Mouse (Mus musculus): ENCODE measurements around the gene Ccl6. TPM values are rescaled to one million over a fixed set of nuclear protein-coding genes. Genes with fewer than 3 reads are reported as not detected.

Gene Ccl6
- polyA plus RNA-seq (2012) = 0.23 TPM in 1 of 2 replicates, not detected in the other

GRCm38 (mm10) chr11:83592853-83593252 lies at the start of gene Ccl6:
Ccl6 (minus strand) TSS chr11:83593087.
- H3K36me3 ChIP-seq (ENCODE audit: control insufficient read depth) = no peaks in the 10 kb centered on the region
- H3K27me3 ChIP-seq (ENCODE audit: control insufficient read depth) = no peaks in the 10 kb centered on the region
- TF ChIP-seq TAL1 (IDR thresholded peaks at IDR 0.05; ENCODE audit: low read length) (no peak), GATA1 (IDR thresholded peaks at IDR 0.05; ENCODE audit: low read length) (no peak)
- no peaks in the 10 kb centered on the region for H3K9me3 ChIP-seq (ENCODE audit: control insufficient read depth, low read length)
- H3K4me1 ChIP-seq (ENCODE audit: control insufficient read depth) = no peaks in the 10 kb centered on the region
- H3K4me3 ChIP-seq (replicated peaks) = no peak within 1 kb of the TSS

GRCm38 (mm10) chr11:83641216-83641615 lies 48.3 kb upstream of the Ccl6 start:
- no peak for TF ChIP-seq GATA1 (IDR thresholded peaks at IDR 0.05; ENCODE audit: low read length)
- no peak for TF ChIP-seq TAL1 (IDR thresholded peaks at IDR 0.05; ENCODE audit: low read length)
- H3K9me3 ChIP-seq (ENCODE audit: control insufficient read depth, low read length) = no peaks in the 10 kb centered on the region
- no peaks in the 10 kb centered on the region for H3K27me3 ChIP-seq (ENCODE audit: control insufficient read depth)
- H3K4me3 ChIP-seq (replicated peaks) = no peak overlapping the region
- no peaks in the 10 kb centered on the region for H3K36me3 ChIP-seq (ENCODE audit: control insufficient read depth)
- H3K4me1 ChIP-seq (ENCODE audit: control insufficient read depth) = no peaks in the 10 kb centered on the region

GRCm38 (mm10) chr11:83640141-83640540 lies 47.3 kb upstream of the Ccl6 start:
- Histone ChIP-seq H3K27me3 (ENCODE audit: control insufficient read depth) (no peaks in the 10 kb centered on the region), H3K9me3 (ENCODE audit: control insufficient read depth, low read length) (no peaks in the 10 kb centered on the region), H3K4me1 (ENCODE audit: control insufficient read depth) (no peaks in the 10 kb centered on the region), H3K36me3 (ENCODE audit: control insufficient read depth) (no peaks in the 10 kb centered on the region), H3K4me3 (replicated peaks) (no peak overlapping the region)
- TF ChIP-seq TAL1 (IDR thresholded peaks at IDR 0.05; ENCODE audit: low read length) (no peak), GATA1 (IDR thresholded peaks at IDR 0.05; ENCODE audit: low read length) (no peak)

GRCm38 (mm10) chr11:83639533-83639932 lies 46.6 kb upstream of the Ccl6 start:
- Histone ChIP-seq H3K27me3 (ENCODE audit: control insufficient read depth) (no peaks in the 10 kb centered on the region), H3K4me3 (replicated peaks) (no peak overlapping the region), H3K36me3 (ENCODE audit: control insufficient read depth) (no peaks in the 10 kb centered on the region), H3K4me1 (ENCODE audit: control insufficient read depth) (no peaks in the 10 kb centered on the region), H3K9me3 (ENCODE audit: control insufficient read depth, low read length) (no peaks in the 10 kb centered on the region)
- TF ChIP-seq TAL1 (IDR thresholded peaks at IDR 0.05; ENCODE audit: low read length) = no peak

- no peak for TF ChIP-seq TAL1 (IDR thresholded peaks at IDR 0.05; ENCODE audit: low read length)
- TF ChIP-seq GATA1 (IDR thresholded peaks at IDR 0.05; ENCODE audit: low read length) = no peak
- no peaks in the 10 kb centered on the region for H3K36me3 ChIP-seq (ENCODE audit: control insufficient read depth)
Observed at GRCm38 (mm10) chr11:83638934-83639333, 46.0 kb upstream of the Ccl6 start.

GRCm38 (mm10) chr11:83636742-83637235 lies 43.9 kb upstream of the Ccl6 start:
- no peak for TF ChIP-seq TAL1 (IDR thresholded peaks at IDR 0.05; ENCODE audit: low read length)
- no peak for TF ChIP-seq GATA1 (IDR thresholded peaks at IDR 0.05; ENCODE audit: low read length)
- H3K36me3 ChIP-seq (ENCODE audit: control insufficient read depth) = no peaks in the 10 kb centered on the region
- no peaks in the 10 kb centered on the region for H3K9me3 ChIP-seq (ENCODE audit: control insufficient read depth, low read length)
- H3K4me1 ChIP-seq (ENCODE audit: control insufficient read depth) = no peaks in the 10 kb centered on the region
- H3K4me3 ChIP-seq (replicated peaks) = no peak overlapping the region
- no peaks in the 10 kb centered on the region for H3K27me3 ChIP-seq (ENCODE audit: control insufficient read depth)

More at GRCm38 (mm10) chr11:83638934-83639333, 46.0 kb upstream of the Ccl6 start:
- no peaks in the 10 kb centered on the region for H3K4me1 ChIP-seq (ENCODE audit: control insufficient read depth)
- no peaks in the 10 kb centered on the region for H3K9me3 ChIP-seq (ENCODE audit: control insufficient read depth, low read length)
- H3K4me3 ChIP-seq (replicated peaks) = no peak overlapping the region
- no peaks in the 10 kb centered on the region for H3K27me3 ChIP-seq (ENCODE audit: control insufficient read depth)

GRCm38 (mm10) chr11:83634898-83635297 lies 42.0 kb upstream of the Ccl6 start:
- Histone ChIP-seq H3K9me3 (ENCODE audit: control insufficient read depth, low read length) (no peaks in the 10 kb centered on the region), H3K36me3 (ENCODE audit: control insufficient read depth) (no peaks in the 10 kb centered on the region), H3K4me1 (ENCODE audit: control insufficient read depth) (no peaks in the 10 kb centered on the region), H3K27me3 (ENCODE audit: control insufficient read depth) (no peaks in the 10 kb centered on the region), H3K4me3 (replicated peaks) (no peak overlapping the region)
- TF ChIP-seq TAL1 (IDR thresholded peaks at IDR 0.05; ENCODE audit: low read length) = no peak
- TF ChIP-seq GATA1 (IDR thresholded peaks at IDR 0.05; ENCODE audit: low read length) = no peak

- TF ChIP-seq TAL1 (IDR thresholded peaks at IDR 0.05; ENCODE audit: low read length) = no peak
- TF ChIP-seq GATA1 (IDR thresholded peaks at IDR 0.05; ENCODE audit: low read length) = no peak
- H3K4me3 ChIP-seq (replicated peaks) = no peak overlapping the region
- no peaks in the 10 kb centered on the region for H3K36me3 ChIP-seq (ENCODE audit: control insufficient read depth)
- H3K4me1 ChIP-seq (ENCODE audit: control insufficient read depth) = no peaks in the 10 kb centered on the region
- no peaks in the 10 kb centered on the region for H3K27me3 ChIP-seq (ENCODE audit: control insufficient read depth)
- H3K9me3 ChIP-seq (ENCODE audit: control insufficient read depth, low read length) = no peaks in the 10 kb centered on the region
Observed at GRCm38 (mm10) chr11:83634425-83634824, 41.5 kb upstream of the Ccl6 start.

GRCm38 (mm10) chr11:83632744-83633143 lies 39.9 kb upstream of the Ccl6 start:
- Histone ChIP-seq H3K36me3 (ENCODE audit: control insufficient read depth) (no peaks in the 10 kb centered on the region), H3K4me1 (ENCODE audit: control insufficient read depth) (no peaks in the 10 kb centered on the region), H3K4me3 (replicated peaks) (no peak overlapping the region), H3K9me3 (ENCODE audit: control insufficient read depth, low read length) (no peaks in the 10 kb centered on the region), H3K27me3 (ENCODE audit: control insufficient read depth) (no peaks in the 10 kb centered on the region)
- TF ChIP-seq GATA1 (IDR thresholded peaks at IDR 0.05; ENCODE audit: low read length) (no peak), TAL1 (IDR thresholded peaks at IDR 0.05; ENCODE audit: low read length) (no peak)

- TF ChIP-seq GATA1 (IDR thresholded peaks at IDR 0.05; ENCODE audit: low read length) = no peak
- no peak for TF ChIP-seq TAL1 (IDR thresholded peaks at IDR 0.05; ENCODE audit: low read length)
- H3K4me3 ChIP-seq (replicated peaks) = no peak overlapping the region
- no peaks in the 10 kb centered on the region for H3K27me3 ChIP-seq (ENCODE audit: control insufficient read depth)
- no peaks in the 10 kb centered on the region for H3K9me3 ChIP-seq (ENCODE audit: control insufficient read depth, low read length)
- no peaks in the 10 kb centered on the region for H3K4me1 ChIP-seq (ENCODE audit: control insufficient read depth)
- H3K36me3 ChIP-seq (ENCODE audit: control insufficient read depth) = no peaks in the 10 kb centered on the region
Observed at GRCm38 (mm10) chr11:83631065-83631464, 38.2 kb upstream of the Ccl6 start.

Measured in erythroblast, embryonic 14.5 days (primary cell).